Mouse (Mus musculus) kidney, adult 18-20 months (tissue): ENCODE data around the gene Rsl1d1.

Source experiments
- DNase-seq: peaks from one replicate; pipeline ENCODE4 v3.0.0; 2021

Gene Rsl1d1

GRCm38 (mm10) chr16:11202571-11203554 is at the start of gene Rsl1d1:
Rsl1d1 (minus strand) TSS chr16:11203331.
- DNase-seq: peak; percentile 92

- no peak for DNase-seq
Observed at GRCm38 (mm10) chr16:11247791-11248190, 44.7 kb upstream of the Rsl1d1 start.

- no peak for DNase-seq
Observed at GRCm38 (mm10) chr16:11245767-11246166, 42.6 kb upstream of the Rsl1d1 start.

GRCm38 (mm10) chr16:11242401-11242800 is 39.3 kb upstream of the Rsl1d1 start:
- no peak for DNase-seq

GRCm38 (mm10) chr16:11217801-11218200 is 14.7 kb upstream of the Rsl1d1 start:
- no peak for DNase-seq

- no peak for DNase-seq
Observed at GRCm38 (mm10) chr16:11203600-11204390, 664 bp upstream of the Rsl1d1 start.

- DNase-seq: no peak
Observed at GRCm38 (mm10) chr16:11201740-11202394, 1.3 kb downstream of the Rsl1d1 start.

- DNase-seq: no peak
Observed at GRCm38 (mm10) chr16:11200247-11200646, 2.9 kb downstream of the Rsl1d1 start.

GRCm38 (mm10) chr16:11198467-11198866 is 4.7 kb downstream of the Rsl1d1 start:
- no peak for DNase-seq

GRCm38 (mm10) chr16:11197052-11197451 is 6.1 kb downstream of the Rsl1d1 start:
- DNase-seq: no peak

- DNase-seq: no peak
Observed at GRCm38 (mm10) chr16:11193231-11193630, 9.9 kb downstream of the Rsl1d1 start.

GRCm38 (mm10) chr16:11190150-11190549 is 13.0 kb downstream of the Rsl1d1 start:
- no peak for DNase-seq

- DNase-seq: no peak
Observed at GRCm38 (mm10) chr16:11177404-11177803, 25.7 kb downstream of the Rsl1d1 start.

GRCm38 (mm10) chr16:11176884-11177244 is 26.3 kb downstream of the Rsl1d1 start:
- no peak for DNase-seq

GRCm38 (mm10) chr16:11176208-11176883 is 26.8 kb downstream of the Rsl1d1 start, which contains the start of gene Zc3h7a:
Zc3h7a (minus strand) TSS chr16:11176393.
- DNase-seq: peak; percentile 90

GRCm38 (mm10) chr16:11175489-11176207 is 27.5 kb downstream of the Rsl1d1 start:
- DNase-seq: peak; percentile 74

GRCm38 (mm10) chr16:11175100-11175488 is 28.0 kb downstream of the Rsl1d1 start:
- no peak for DNase-seq

- DNase-seq: peak; percentile 63
Observed at GRCm38 (mm10) chr16:11174671-11175081, 28.5 kb downstream of the Rsl1d1 start.

- DNase-seq: no peak
Observed at GRCm38 (mm10) chr16:11171679-11172078, 31.5 kb downstream of the Rsl1d1 start.

GRCm38 (mm10) chr16:11166431-11166830 is 36.7 kb downstream of the Rsl1d1 start:
- DNase-seq: no peak

GRCm38 (mm10) chr16:11164695-11165255 is 38.4 kb downstream of the Rsl1d1 start:
- peak; percentile 7 for DNase-seq
